Mouse (Mus musculus) ES-Bruce4 (cell line): ENCODE data around the gene Ppp1r13l. TPM values are rescaled to one million over a fixed set of nuclear protein-coding genes. Genes with fewer than 3 reads are reported as not detected.

Experiments
- H3K27ac ChIP-seq: 2 replicates; pipeline ENCODE4 v1.5.1; 2012; ENCODE audit warnings: low read length, inconsistent platforms; ENCODE audit not compliant: insufficient read depth
- H3K27me3 ChIP-seq: 2 replicates; pipeline ENCODE4 v1.6.1; 2012; ENCODE audit warnings: mild to moderate bottlenecking, low read length, inconsistent platforms; ENCODE audit not compliant: control insufficient read depth, poor library complexity, insufficient read depth, severe bottlenecking
- H3K36me3 ChIP-seq: 2 replicates; pipeline ENCODE4 v1.6.1; 2012; ENCODE audit warnings: inconsistent platforms, mild to moderate bottlenecking, low read length, moderate library complexity; ENCODE audit not compliant: control insufficient read depth, poor library complexity, insufficient read depth, severe bottlenecking
- H3K4me1 ChIP-seq: one replicate; pipeline ENCODE4 v1.8.1; 2011; ENCODE audit warnings: low read length; ENCODE audit not compliant: control insufficient read depth, insufficient read depth
- H3K4me3 ChIP-seq: 2 replicates; pipeline ENCODE4 v1.5.1; 2011; ENCODE audit warnings: low read depth, mild to moderate bottlenecking, low read length
- H3K9ac ChIP-seq: 2 replicates; pipeline ENCODE4 v1.6.1; 2012; ENCODE audit warnings: low read depth, mild to moderate bottlenecking, inconsistent platforms; ENCODE audit not compliant: poor library complexity, severe bottlenecking
- H3K9me3 ChIP-seq: replicated peaks from 2 replicates; pipeline ENCODE4 v1.6.1; 2012; ENCODE audit warnings: mild to moderate bottlenecking, low read length, inconsistent platforms; ENCODE audit not compliant: control insufficient read depth, poor library complexity, insufficient read depth, severe bottlenecking
- CTCF ChIP-seq: IDR thresholded peaks from one replicate; pipeline ENCODE4 v1.8.1; 2011; ENCODE audit warnings: low read depth, low read length
- EP300 ChIP-seq: IDR thresholded peaks from 2 replicates; pipeline ENCODE4 v1.6.1; 2011; ENCODE audit warnings: low read depth, low read length; ENCODE audit not compliant: insufficient read depth
- POLR2A ChIP-seq: IDR thresholded peaks from one replicate; pipeline ENCODE4 v1.8.1; 2011; ENCODE audit warnings: low read length; ENCODE audit not compliant: insufficient read depth
- polyA plus RNA-seq: library from polyadenylated mRNA; stranded (reverse); fragments of >200 nt; gene quantifications from 2 replicates; pipeline ENCODE4 v1.2.4, GENCODE M21; 2011; ENCODE audit warnings: low read depth; ENCODE audit not compliant: missing spikeins, insufficient read depth, insufficient read length

The Ppp1r13l gene
- polyA plus RNA-seq, 1 experiment = 21.9 TPM

DNA sequence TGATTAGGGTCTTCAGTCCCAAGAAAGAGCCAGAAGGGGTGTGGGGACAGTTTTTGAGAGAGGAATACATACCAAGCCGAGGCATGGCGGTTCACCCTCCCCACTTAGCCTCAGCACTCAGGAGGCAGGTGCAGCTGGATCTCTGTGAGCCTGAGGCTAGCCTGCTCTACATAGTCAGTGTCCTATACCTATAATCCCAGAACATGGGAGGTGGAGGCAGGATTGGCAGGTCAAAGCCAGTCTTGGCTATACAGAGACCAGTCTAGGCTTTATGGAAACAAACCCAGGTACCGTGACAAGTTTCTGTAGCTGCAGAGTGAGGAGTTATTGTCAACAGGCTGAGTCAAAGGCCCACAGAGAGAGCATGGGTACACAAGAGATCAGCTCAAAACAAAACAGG, 63.5 kb downstream of the Ppp1r13l start:
- H3K9me3 ChIP-seq = no peaks in the 10 kb centered on the region
- no peak overlapping the region for H3K27ac ChIP-seq
- no peak overlapping the region for H3K9ac ChIP-seq
- no peaks in the 10 kb centered on the region; the same call in 1 of the 2 replicates for H3K27me3 ChIP-seq
- peaks cover 2% of the 10 kb centered on the region for H3K4me1 ChIP-seq
- H3K36me3 ChIP-seq = no peaks in the 10 kb centered on the region
- no peak overlapping the region for H3K4me3 ChIP-seq
- TF ChIP-seq EP300 = no peak
- TF ChIP-seq POLR2A = no peak
- no peak for TF ChIP-seq CTCF

GRCm38 (mm10) chr7:19424051-19424450, 64.5 kb downstream of the Ppp1r13l start:
- H3K4me3 ChIP-seq = no peak overlapping the region

GRCm38 (mm10) chr7:19426349-19426748, 66.8 kb downstream of the Ppp1r13l start:
- peaks cover 4% of the 10 kb centered on the region for H3K36me3 ChIP-seq
- peak overlapping the region; percentile 48; the same call in 1 of the 2 replicates for H3K27ac ChIP-seq
- H3K4me1 ChIP-seq = peaks cover 2% of the 10 kb centered on the region

More at GRCm38 (mm10) chr7:19424051-19424450, 64.5 kb downstream of the Ppp1r13l start:
- no peak overlapping the region for H3K27ac ChIP-seq
- no peaks in the 10 kb centered on the region for H3K36me3 ChIP-seq
- no peaks in the 10 kb centered on the region; the same call in 1 of the 2 replicates for H3K27me3 ChIP-seq
- no peaks in the 10 kb centered on the region for H3K9me3 ChIP-seq
- peaks cover 2% of the 10 kb centered on the region for H3K4me1 ChIP-seq
- no peak overlapping the region for H3K9ac ChIP-seq
- no peak for TF ChIP-seq CTCF
- no peak for TF ChIP-seq POLR2A
- TF ChIP-seq EP300 = no peak

GRCm38 (mm10) chr7:19426888-19427287, 67.3 kb downstream of the Ppp1r13l start:
- Histone ChIP-seq H3K27me3 (no peaks in the 10 kb centered on the region; the same call in 1 of the 2 replicates), H3K27ac (peak overlapping the region; percentile 48; the same call in 1 of the 2 replicates), H3K36me3 (peaks cover 5% of the 10 kb centered on the region), H3K9me3 (no peaks in the 10 kb centered on the region), H3K4me3 (no peak overlapping the region), H3K4me1 (peaks cover 2% of the 10 kb centered on the region), H3K9ac (no peak overlapping the region)
- TF ChIP-seq CTCF (no peak), POLR2A (no peak), EP300 (no peak)

More at GRCm38 (mm10) chr7:19426349-19426748, 66.8 kb downstream of the Ppp1r13l start:
- H3K9me3 ChIP-seq = no peaks in the 10 kb centered on the region
- peak overlapping the region; percentile 55; the same call in 1 of the 2 replicates for H3K9ac ChIP-seq
- H3K4me3 ChIP-seq = peak overlapping the region; percentile 62
- no peaks in the 10 kb centered on the region; the same call in 1 of the 2 replicates for H3K27me3 ChIP-seq
- no peak for TF ChIP-seq EP300
- TF ChIP-seq CTCF = no peak
- no peak for TF ChIP-seq POLR2A

Other genes with a start within 250 kb of the Ppp1r13l start
- gene Gm4969, start 241.4 kb upstream of the Ppp1r13l start, polyA plus RNA-seq = 0.43 and 0.46 TPM in 2 replicates
- 4.1 and 4.3 TPM in 2 replicates for gene Fbxo46, start 239.9 kb upstream of the Ppp1r13l start, polyA plus RNA-seq
- gene Qpctl, start 210.5 kb upstream of the Ppp1r13l start, polyA plus RNA-seq = 4.1 and 4.6 TPM in 2 replicates
- gene Snrpd2, start 210.0 kb upstream of the Ppp1r13l start, polyA plus RNA-seq = 92.9 and 94.6 TPM in 2 replicates
- 1.9 and 3.5 TPM in 2 replicates for gene Gipr, start 193.6 kb upstream of the Ppp1r13l start, polyA plus RNA-seq
- gene Eml2, start 183.3 kb upstream of the Ppp1r13l start, polyA plus RNA-seq = 63.3 and 64.4 TPM in 2 replicates
- 3.3 and 5.1 TPM in 2 replicates for gene Gpr4, start 147.2 kb upstream of the Ppp1r13l start, polyA plus RNA-seq
- 22.3 and 24.8 TPM in 2 replicates for gene Opa3, start 131.4 kb upstream of the Ppp1r13l start, polyA plus RNA-seq
- 75.7 and 90.0 TPM in 2 replicates for gene Vasp, start 87.9 kb upstream of the Ppp1r13l start, polyA plus RNA-seq
- 5.7 and 6.1 TPM in 2 replicates for gene Ppm1n, start 79.7 kb upstream of the Ppp1r13l start, polyA plus RNA-seq
- 14.3 and 15.3 TPM in 2 replicates for gene Rtn2, start 77.1 kb upstream of the Ppp1r13l start, polyA plus RNA-seq
- 0.68 and 1.1 TPM in 2 replicates for gene Fosb, start 49.7 kb upstream of the Ppp1r13l start, polyA plus RNA-seq
- 38.1 and 43.7 TPM in 2 replicates for gene Ercc1, start 15.0 kb upstream of the Ppp1r13l start, polyA plus RNA-seq
- gene Cd3eap, start 266 bp upstream of the Ppp1r13l start, polyA plus RNA-seq = 14.6 and 16.8 TPM in 2 replicates
- gene Ercc2, start 22.3 kb downstream of the Ppp1r13l start, polyA plus RNA-seq = 22.6 and 28.5 TPM in 2 replicates
- gene Klc3, start 44.4 kb downstream of the Ppp1r13l start, polyA plus RNA-seq = 17.6 and 18.7 TPM in 2 replicates
- not detected in 2 replicates for gene Ckm, start 45.0 kb downstream of the Ppp1r13l start, polyA plus RNA-seq
- gene Mark4, start 99.1 kb downstream of the Ppp1r13l start, polyA plus RNA-seq = 33.1 and 33.3 TPM in 2 replicates
- 3.0 and 3.8 TPM in 2 replicates for gene Exoc3l2, start 103.6 kb downstream of the Ppp1r13l start, polyA plus RNA-seq
- gene Bloc1s3, start 148.6 kb downstream of the Ppp1r13l start, polyA plus RNA-seq = 5.7 and 6.9 TPM in 2 replicates
- 23.5 and 33.6 TPM in 2 replicates for gene Trappc6a, start 148.6 kb downstream of the Ppp1r13l start, polyA plus RNA-seq
- gene Nkpd1, start 158.1 kb downstream of the Ppp1r13l start, polyA plus RNA-seq = 0.23 and 0.34 TPM in 2 replicates
- 16.1 and 19.1 TPM in 2 replicates for gene Ppp1r37, start 203.3 kb downstream of the Ppp1r13l start, polyA plus RNA-seq
- gene Zfp296, start 217.5 kb downstream of the Ppp1r13l start, polyA plus RNA-seq = 21.5 and 23.5 TPM in 2 replicates
- 25.2 and 30.5 TPM in 2 replicates for gene Gemin7, start 217.8 kb downstream of the Ppp1r13l start, polyA plus RNA-seq
- gene Clasrp, start 244.7 kb downstream of the Ppp1r13l start, polyA plus RNA-seq = 52.3 and 57.4 TPM in 2 replicates